Mouse (Mus musculus): ENCODE data around the gene Zfp658. TPM values are rescaled to one million over a fixed set of nuclear protein-coding genes. Genes with fewer than 3 reads are reported as not detected.

Gene Zfp658
- total and polyA plus RNA-seq, 3 experiments = not detected

Other genes starting within 250 kb of the Zfp658 start
- gene Zfp715, start 249.0 kb upstream of the Zfp658 start, total RNA-seq (2012; rRNA removed) = 10.5 and 11.7 TPM in 2 replicates
- gene Zfp715, start 249.0 kb upstream of the Zfp658 start, polyA plus RNA-seq (2012; ENCODE audit: insufficient read depth in 1 of 2, insufficient read length in 2 of 2, low read depth in 1 of 2, low replicate concordance in 2 of 2, missing spikeins in 1 of 2) = 1 to 10 TPM in 1 of 2 experiments, not detected in 1; 8.3 TPM
- gene Siglecf, start 210.9 kb upstream of the Zfp658 start, total RNA-seq (2012; rRNA removed) = 22.6 and 22.7 TPM in 2 replicates
- 10 to 100 TPM in 1 of 2 experiments, not detected in 1; 26.7 TPM for gene Siglecf, start 210.9 kb upstream of the Zfp658 start, polyA plus RNA-seq (2012; ENCODE audit: insufficient read depth in 1 of 2, insufficient read length in 2 of 2, low read depth in 1 of 2, low replicate concordance in 2 of 2, missing spikeins in 1 of 2)
- gene Siglecg, start 154.1 kb upstream of the Zfp658 start, total RNA-seq (2012; rRNA removed) = not detected in 2 replicates
- not detected for gene Siglecg, start 154.1 kb upstream of the Zfp658 start, polyA plus RNA-seq (2012; ENCODE audit: insufficient read depth in 1 of 2, insufficient read length in 2 of 2, low read depth in 1 of 2, low replicate concordance in 2 of 2, missing spikeins in 1 of 2)
- gene Lim2, start 134.6 kb upstream of the Zfp658 start, total RNA-seq (2012; rRNA removed) = not detected in 2 replicates
- not detected for gene Lim2, start 134.6 kb upstream of the Zfp658 start, polyA plus RNA-seq (2012; ENCODE audit: insufficient read depth in 1 of 2, insufficient read length in 2 of 2, low read depth in 1 of 2, low replicate concordance in 2 of 2, missing spikeins in 1 of 2)
- gene Nkg7, start 125.2 kb upstream of the Zfp658 start, total RNA-seq (2012; rRNA removed) = not detected in 2 replicates
- not detected for gene Nkg7, start 125.2 kb upstream of the Zfp658 start, polyA plus RNA-seq (2012; ENCODE audit: insufficient read depth in 1 of 2, insufficient read length in 2 of 2, low read depth in 1 of 2, low replicate concordance in 2 of 2, missing spikeins in 1 of 2)
- not detected in 2 replicates for gene Cldnd2, start 121.5 kb upstream of the Zfp658 start, total RNA-seq (2012; rRNA removed)
- gene Cldnd2, start 121.5 kb upstream of the Zfp658 start, polyA plus RNA-seq (2012; ENCODE audit: insufficient read depth in 1 of 2, insufficient read length in 2 of 2, low read depth in 1 of 2, low replicate concordance in 2 of 2, missing spikeins in 1 of 2) = not detected
- 174 and 177 TPM in 2 replicates for gene Etfb, start 118.2 kb upstream of the Zfp658 start, total RNA-seq (2012; rRNA removed)
- gene Etfb, start 118.2 kb upstream of the Zfp658 start, polyA plus RNA-seq (2012; ENCODE audit: insufficient read depth in 1 of 2, insufficient read length in 2 of 2, low read depth in 1 of 2, low replicate concordance in 2 of 2, missing spikeins in 1 of 2) = 100 to 1,000 TPM in 1 of 2 experiments, not detected in 1; 186 TPM
- not detected in 2 replicates for gene Gm45233, start 118.1 kb upstream of the Zfp658 start, total RNA-seq (2012; rRNA removed)
- under 1 TPM in 1 of 2 experiments, not detected in 1; 0.42 TPM for gene Gm45233, start 118.1 kb upstream of the Zfp658 start, polyA plus RNA-seq (2012; ENCODE audit: insufficient read depth in 1 of 2, insufficient read length in 2 of 2, low read depth in 1 of 2, low replicate concordance in 2 of 2, missing spikeins in 1 of 2)
- gene Vsig10l, start 99.1 kb upstream of the Zfp658 start, total RNA-seq (2012; rRNA removed) = 0.08 and 0.10 TPM in 2 replicates
- under 1 TPM in 1 of 2 experiments, not detected in 1; 0.65 TPM for gene Vsig10l, start 99.1 kb upstream of the Zfp658 start, polyA plus RNA-seq (2012; ENCODE audit: insufficient read depth in 1 of 2, insufficient read length in 2 of 2, low read depth in 1 of 2, low replicate concordance in 2 of 2, missing spikeins in 1 of 2)
- gene Iglon5, start 72.2 kb upstream of the Zfp658 start, total RNA-seq (2012; rRNA removed) = not detected in 2 replicates
- gene Iglon5, start 72.2 kb upstream of the Zfp658 start, polyA plus RNA-seq (2012; ENCODE audit: insufficient read depth in 1 of 2, insufficient read length in 2 of 2, low read depth in 1 of 2, low replicate concordance in 2 of 2, missing spikeins in 1 of 2) = not detected
- gene 4931406B18Rik, start 56.3 kb upstream of the Zfp658 start, total RNA-seq (2012; rRNA removed) = not detected in 2 replicates
- gene 4931406B18Rik, start 56.3 kb upstream of the Zfp658 start, polyA plus RNA-seq (2012; ENCODE audit: insufficient read depth in 1 of 2, insufficient read length in 2 of 2, low read depth in 1 of 2, low replicate concordance in 2 of 2, missing spikeins in 1 of 2) = not detected
- not detected in 2 replicates for gene Cd33, start 17.8 kb upstream of the Zfp658 start, total RNA-seq (2012; rRNA removed)
- not detected for gene Cd33, start 17.8 kb upstream of the Zfp658 start, polyA plus RNA-seq (2012; ENCODE audit: insufficient read depth in 1 of 2, insufficient read length in 2 of 2, low read depth in 1 of 2, low replicate concordance in 2 of 2, missing spikeins in 1 of 2)
- gene Zfp719, start 17.4 kb downstream of the Zfp658 start, total RNA-seq (2012; rRNA removed) = 3.6 and 5.5 TPM in 2 replicates
- 1 to 10 TPM in 1 of 2 experiments, not detected in 1; 1.9 TPM for gene Zfp719, start 17.4 kb downstream of the Zfp658 start, polyA plus RNA-seq (2012; ENCODE audit: insufficient read depth in 1 of 2, insufficient read length in 2 of 2, low read depth in 1 of 2, low replicate concordance in 2 of 2, missing spikeins in 1 of 2)
- 0.10 TPM in 1 of 2 replicates, not detected in the other for gene Zfp819, start 44.9 kb downstream of the Zfp658 start, total RNA-seq (2012; rRNA removed)
- under 1 TPM in 1 of 2 experiments, not detected in 1; 0.06 TPM for gene Zfp819, start 44.9 kb downstream of the Zfp658 start, polyA plus RNA-seq (2012; ENCODE audit: insufficient read depth in 1 of 2, insufficient read length in 2 of 2, low read depth in 1 of 2, low replicate concordance in 2 of 2, missing spikeins in 1 of 2)
- 0.08 and 0.13 TPM in 2 replicates for gene Ceacam18, start 72.5 kb downstream of the Zfp658 start, total RNA-seq (2012; rRNA removed)
- under 1 TPM in 1 of 2 experiments, not detected in 1; 0.04 TPM for gene Ceacam18, start 72.5 kb downstream of the Zfp658 start, polyA plus RNA-seq (2012; ENCODE audit: insufficient read depth in 1 of 2, insufficient read length in 2 of 2, low read depth in 1 of 2, low replicate concordance in 2 of 2, missing spikeins in 1 of 2)
- gene Siglece, start 97.9 kb downstream of the Zfp658 start, total RNA-seq (2012; rRNA removed) = not detected in 2 replicates
- gene Siglece, start 97.9 kb downstream of the Zfp658 start, polyA plus RNA-seq (2012; ENCODE audit: insufficient read depth in 1 of 2, insufficient read length in 2 of 2, low read depth in 1 of 2, low replicate concordance in 2 of 2, missing spikeins in 1 of 2) = under 1 TPM in 1 of 2 experiments, not detected in 1; 0.07 TPM
- gene Ctu1, start 109.8 kb downstream of the Zfp658 start, total RNA-seq (2012; rRNA removed) = 12.4 and 17.2 TPM in 2 replicates
- 10 to 100 TPM in 1 of 2 experiments, not detected in 1; 15.6 TPM for gene Ctu1, start 109.8 kb downstream of the Zfp658 start, polyA plus RNA-seq (2012; ENCODE audit: insufficient read depth in 1 of 2, insufficient read length in 2 of 2, low read depth in 1 of 2, low replicate concordance in 2 of 2, missing spikeins in 1 of 2)
- gene Klk14, start 128.2 kb downstream of the Zfp658 start, total RNA-seq (2012; rRNA removed) = not detected in 2 replicates
- gene Klk14, start 128.2 kb downstream of the Zfp658 start, polyA plus RNA-seq (2012; ENCODE audit: insufficient read depth in 1 of 2, insufficient read length in 2 of 2, low read depth in 1 of 2, low replicate concordance in 2 of 2, missing spikeins in 1 of 2) = under 1 TPM in 1 of 2 experiments, not detected in 1; 0.13 TPM
- not detected in 2 replicates for gene Klk13, start 150.3 kb downstream of the Zfp658 start, total RNA-seq (2012; rRNA removed)
- gene Klk13, start 150.3 kb downstream of the Zfp658 start, polyA plus RNA-seq (2012; ENCODE audit: insufficient read depth in 1 of 2, insufficient read length in 2 of 2, low read depth in 1 of 2, low replicate concordance in 2 of 2, missing spikeins in 1 of 2) = not detected
- not detected in 2 replicates for gene Klk12, start 206.6 kb downstream of the Zfp658 start, total RNA-seq (2012; rRNA removed)
- not detected for gene Klk12, start 206.6 kb downstream of the Zfp658 start, polyA plus RNA-seq (2012; ENCODE audit: insufficient read depth in 1 of 2, insufficient read length in 2 of 2, low read depth in 1 of 2, low replicate concordance in 2 of 2, missing spikeins in 1 of 2)
- gene Klk11, start 212.3 kb downstream of the Zfp658 start, total RNA-seq (2012; rRNA removed) = not detected in 2 replicates
- gene Klk11, start 212.3 kb downstream of the Zfp658 start, polyA plus RNA-seq (2012; ENCODE audit: insufficient read depth in 1 of 2, insufficient read length in 2 of 2, low read depth in 1 of 2, low replicate concordance in 2 of 2, missing spikeins in 1 of 2) = not detected
- not detected in 2 replicates for gene Klk10, start 218.8 kb downstream of the Zfp658 start, total RNA-seq (2012; rRNA removed)
- not detected for gene Klk10, start 218.8 kb downstream of the Zfp658 start, polyA plus RNA-seq (2012; ENCODE audit: insufficient read depth in 1 of 2, insufficient read length in 2 of 2, low read depth in 1 of 2, low replicate concordance in 2 of 2, missing spikeins in 1 of 2)
- gene Klk9, start 229.6 kb downstream of the Zfp658 start, total RNA-seq (2012; rRNA removed) = not detected in 2 replicates
- gene Klk9, start 229.6 kb downstream of the Zfp658 start, polyA plus RNA-seq (2012; ENCODE audit: insufficient read depth in 1 of 2, insufficient read length in 2 of 2, low read depth in 1 of 2, low replicate concordance in 2 of 2, missing spikeins in 1 of 2) = not detected
- gene Klk8, start 235.3 kb downstream of the Zfp658 start, total RNA-seq (2012; rRNA removed) = not detected in 2 replicates
- gene Klk8, start 235.3 kb downstream of the Zfp658 start, polyA plus RNA-seq (2012; ENCODE audit: insufficient read depth in 1 of 2, insufficient read length in 2 of 2, low read depth in 1 of 2, low replicate concordance in 2 of 2, missing spikeins in 1 of 2) = not detected
- gene Klk7, start 249.0 kb downstream of the Zfp658 start, total RNA-seq (2012; rRNA removed) = not detected in 2 replicates
- not detected for gene Klk7, start 249.0 kb downstream of the Zfp658 start, polyA plus RNA-seq (2012; ENCODE audit: insufficient read depth in 1 of 2, insufficient read length in 2 of 2, low read depth in 1 of 2, low replicate concordance in 2 of 2, missing spikeins in 1 of 2)